Mouse (Mus musculus) ES-CJ7 (cell line): ENCODE results near the gene Pdcd1.
"Not testable (repeated sequence)": the region's sequence is repeated elsewhere in the genome, so short reads cannot be mapped to it uniquely, and the experiment has no call there.

ENCODE experiments used
- DNase-seq: peaks from one replicate; pipeline ENCODE4 v3.0.0; 2011; ENCODE audit warnings: low read depth, low spot score

Gene Pdcd1

GRCm38 (mm10) chr1:94052373-94052772 is at the start of gene Pdcd1:
TSS of gene Pdcd1 (minus strand) at chr1:94052553.
- DNase-seq = no peak

DNA sequence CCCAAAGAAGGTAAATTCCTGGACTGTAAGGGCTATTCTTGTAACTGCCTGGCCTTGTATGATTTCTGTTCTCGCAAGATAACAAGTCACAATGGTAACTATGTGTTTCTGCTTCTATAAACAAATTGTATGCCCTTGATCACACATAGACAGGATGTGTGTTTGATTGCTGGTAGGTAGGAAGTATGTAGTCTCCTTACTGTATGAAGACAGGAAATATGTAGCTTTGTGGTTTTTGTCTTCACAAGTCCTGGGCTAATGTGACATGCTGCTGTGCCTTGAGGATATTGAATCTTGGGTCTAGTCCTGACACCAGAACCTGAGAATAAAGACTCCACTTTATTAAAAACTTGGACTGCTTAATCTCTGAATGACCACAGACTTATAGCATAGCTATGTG is 39.4 kb upstream of the Pdcd1 start:
- DNase-seq = no peak

DNA sequence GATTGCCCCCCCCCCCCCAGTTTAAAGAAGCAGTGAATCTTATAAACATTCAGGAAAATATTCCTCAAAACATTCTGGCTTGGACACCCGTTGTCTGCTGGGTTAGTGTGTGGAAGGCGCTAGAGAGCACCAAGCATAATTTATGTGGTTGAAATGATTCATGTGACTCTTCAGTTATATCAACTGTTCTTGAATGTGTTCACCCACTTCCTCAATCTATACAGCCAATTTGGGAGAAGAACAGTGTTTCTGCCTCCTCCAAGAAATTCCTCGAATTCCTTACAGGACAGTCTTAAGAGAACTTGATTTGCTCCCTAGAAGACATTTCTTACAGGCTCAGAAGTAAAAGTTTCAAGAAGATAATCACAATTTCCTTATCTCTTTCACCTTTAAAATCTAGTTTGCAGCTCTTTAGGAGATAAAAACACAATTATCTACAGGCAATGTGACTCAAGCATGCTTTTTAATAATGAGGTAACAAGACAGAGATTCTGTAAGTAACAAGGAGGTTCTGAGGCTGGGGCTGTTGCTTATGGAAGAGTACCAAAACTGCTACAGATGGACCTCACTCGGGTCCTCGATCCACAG is 34.1 kb upstream of the Pdcd1 start:
- no peak for DNase-seq

- no peak for DNase-seq
Observed at GRCm38 (mm10) chr1:94085324-94086105, 33.2 kb upstream of the Pdcd1 start.

DNA sequence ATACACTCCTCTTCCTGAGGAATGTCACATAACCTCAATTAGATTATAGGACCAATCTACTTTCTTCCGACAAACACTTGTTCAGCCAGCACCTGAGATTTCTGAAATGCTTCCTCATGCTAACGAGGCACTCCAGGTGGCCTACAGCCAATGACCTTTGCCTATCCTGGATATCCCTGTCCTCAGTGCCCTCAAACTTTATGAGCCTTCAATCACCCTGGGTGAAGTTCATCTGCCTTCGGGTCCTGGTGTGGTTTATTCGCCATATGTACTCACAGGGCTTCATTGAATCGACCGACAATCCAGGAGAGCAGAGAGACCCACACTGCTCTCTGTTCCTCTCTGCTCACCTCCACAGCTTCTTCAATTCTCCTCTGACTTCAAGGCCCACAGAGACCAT is 29.4 kb upstream of the Pdcd1 start:
- peak; percentile 44 for DNase-seq

GRCm38 (mm10) chr1:94081191-94081590 is 28.8 kb upstream of the Pdcd1 start:
- peak; percentile 75 for DNase-seq

DNA sequence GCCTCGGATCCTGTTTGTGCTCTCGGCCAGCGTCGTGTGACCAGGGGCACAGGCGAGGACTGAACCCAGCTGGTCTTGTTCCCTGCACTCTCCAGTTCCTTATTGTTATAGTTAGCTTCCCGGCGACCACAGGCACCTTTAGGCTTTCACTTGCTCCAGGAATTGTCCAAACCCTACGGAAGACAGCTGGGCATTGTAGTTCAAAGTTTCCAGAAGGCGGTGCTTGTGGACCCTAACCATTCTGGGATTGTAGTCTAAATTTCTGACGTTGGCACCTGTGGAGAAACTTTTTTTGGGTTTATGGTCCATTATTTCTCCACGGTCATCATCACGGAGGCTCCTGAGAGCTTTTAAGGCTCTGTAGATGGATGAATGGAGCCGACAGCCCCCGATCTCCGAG is 28.4 kb upstream of the Pdcd1 start:
- DNase-seq = no peak

DNA sequence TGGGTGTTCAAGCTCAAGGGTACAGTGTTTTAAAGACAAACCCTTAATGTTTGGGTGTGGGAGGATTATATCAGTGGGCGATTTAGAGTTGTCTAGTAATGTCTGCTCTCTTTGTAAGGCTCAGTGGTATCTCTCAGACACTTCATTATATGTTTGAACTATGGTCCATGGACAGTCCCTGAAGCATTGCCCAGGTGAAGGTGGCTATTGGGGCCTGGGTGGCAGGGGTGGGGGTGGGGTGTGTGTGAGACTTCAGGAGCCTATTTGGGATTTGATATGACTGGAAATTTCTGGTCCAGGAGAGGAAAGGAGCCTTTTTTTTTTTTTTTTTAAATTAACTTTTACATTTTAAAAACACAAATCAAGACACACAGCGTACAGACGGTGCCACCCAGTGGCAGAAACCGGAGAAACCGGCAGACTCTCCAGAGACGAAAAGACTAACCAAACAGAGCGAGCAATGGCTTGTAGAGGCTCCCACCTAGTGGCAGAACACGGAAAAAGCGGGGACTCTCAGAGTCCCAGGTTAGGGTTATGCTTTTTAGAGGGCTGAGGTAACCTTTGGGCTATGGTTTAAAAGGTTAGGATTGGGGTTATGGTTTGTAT is 26.6 kb upstream of the Pdcd1 start:
- peak; percentile 90 for DNase-seq

- no peak for DNase-seq
Observed at GRCm38 (mm10) chr1:94078314-94078713, 26.0 kb upstream of the Pdcd1 start.

GRCm38 (mm10) chr1:94076702-94077101 is 24.3 kb upstream of the Pdcd1 start:
- DNase-seq = no peak

DNA sequence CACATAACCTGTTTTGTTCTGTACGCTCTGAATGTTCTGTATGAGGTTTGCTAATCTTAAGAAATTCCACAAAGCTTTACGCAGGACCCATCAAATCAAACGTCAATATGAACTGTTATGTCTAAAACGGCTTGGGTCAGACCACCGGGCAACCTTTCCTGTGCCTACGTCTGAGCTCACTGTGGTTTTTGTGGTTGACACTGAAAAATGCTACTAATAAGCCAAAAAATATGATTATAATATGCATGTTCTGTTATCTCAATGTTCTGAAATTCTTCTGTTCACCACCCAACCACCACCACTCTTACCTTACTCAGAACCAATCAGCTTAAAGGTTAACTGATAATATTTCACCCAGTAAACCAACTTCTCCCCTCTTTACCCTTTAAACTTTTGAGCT is 22.4 kb upstream of the Pdcd1 start:
- DNase-seq = no peak

DNA sequence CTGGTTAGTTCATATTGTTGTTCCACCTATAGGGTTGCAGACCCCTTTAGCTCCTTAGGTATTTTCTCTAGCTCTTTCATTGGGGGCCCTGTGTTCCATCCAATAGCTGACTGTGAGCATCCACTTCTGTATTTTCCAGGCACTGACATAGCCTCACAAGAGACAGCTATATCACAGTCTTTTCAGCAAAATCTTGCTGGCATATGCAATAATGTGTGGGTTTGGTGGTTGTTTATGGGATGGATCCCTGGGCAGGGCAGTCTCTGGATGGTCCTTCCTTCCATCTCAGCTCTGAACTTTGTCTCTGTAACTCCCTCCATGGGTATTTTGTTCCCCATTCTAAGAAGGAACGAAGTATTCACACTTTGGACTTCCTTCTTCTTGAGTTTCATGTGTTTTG is 5.9 kb upstream of the Pdcd1 start:
- not testable (repeated sequence) for DNase-seq

DNA sequence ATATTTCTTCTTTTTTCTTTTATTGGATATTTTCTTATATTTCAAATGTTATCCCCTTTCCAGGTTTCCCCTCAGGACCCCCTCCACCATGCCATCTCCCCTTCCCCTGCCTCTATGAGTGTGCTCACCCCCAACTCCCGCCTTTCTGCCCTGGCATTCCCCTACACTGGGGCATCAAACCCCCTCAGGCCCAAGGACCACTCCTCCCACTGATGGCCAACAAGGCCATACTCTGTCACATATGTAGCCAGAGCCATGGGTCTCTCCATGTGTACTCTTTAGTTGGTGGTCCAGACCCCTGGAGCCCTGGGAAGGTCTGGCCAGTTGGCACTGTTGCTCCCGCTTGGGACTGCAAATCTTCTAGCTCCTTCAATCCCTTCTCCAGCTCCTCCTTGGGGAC is 5.0 kb upstream of the Pdcd1 start:
- DNase-seq = no peak

DNA sequence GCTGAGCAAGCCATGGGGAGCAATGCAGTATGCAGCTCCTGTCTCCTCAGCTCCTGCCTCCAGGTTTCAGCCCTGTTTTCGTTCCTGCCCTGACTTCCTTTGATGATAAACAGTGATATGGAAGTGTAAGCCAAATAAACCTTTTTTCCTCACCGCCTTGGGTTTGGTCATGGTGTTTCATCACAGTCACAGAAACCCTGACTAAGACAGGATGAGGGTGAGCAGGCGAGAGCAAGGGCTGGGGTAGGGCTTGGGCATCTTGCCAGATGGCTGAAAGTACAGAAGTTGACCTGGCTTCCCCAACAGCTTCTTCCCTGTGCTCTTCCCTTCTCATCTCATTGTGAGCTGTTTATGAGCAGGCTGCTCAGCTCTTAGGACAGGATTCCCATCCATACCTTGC is 3.6 kb upstream of the Pdcd1 start:
- no peak for DNase-seq

DNA sequence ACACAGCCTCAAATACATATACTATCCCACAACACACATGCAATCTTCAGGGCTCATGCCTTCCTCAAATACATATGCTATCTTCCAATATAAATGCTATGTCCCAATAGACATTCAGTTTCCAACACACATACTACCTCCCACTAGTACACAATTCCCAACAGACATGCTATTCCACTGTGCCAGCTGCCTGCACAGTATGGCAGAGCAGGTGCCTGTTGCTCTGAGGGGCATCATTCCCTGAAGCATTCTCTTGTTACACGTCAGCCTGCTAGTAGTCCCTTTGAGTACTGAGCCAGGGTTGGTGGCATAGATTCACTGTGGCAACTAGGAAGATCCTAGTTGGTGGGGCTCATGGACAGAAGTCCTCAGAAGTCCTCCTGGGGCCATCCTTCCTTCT is 2.1 kb upstream of the Pdcd1 start:
- DNase-seq = no peak

DNA sequence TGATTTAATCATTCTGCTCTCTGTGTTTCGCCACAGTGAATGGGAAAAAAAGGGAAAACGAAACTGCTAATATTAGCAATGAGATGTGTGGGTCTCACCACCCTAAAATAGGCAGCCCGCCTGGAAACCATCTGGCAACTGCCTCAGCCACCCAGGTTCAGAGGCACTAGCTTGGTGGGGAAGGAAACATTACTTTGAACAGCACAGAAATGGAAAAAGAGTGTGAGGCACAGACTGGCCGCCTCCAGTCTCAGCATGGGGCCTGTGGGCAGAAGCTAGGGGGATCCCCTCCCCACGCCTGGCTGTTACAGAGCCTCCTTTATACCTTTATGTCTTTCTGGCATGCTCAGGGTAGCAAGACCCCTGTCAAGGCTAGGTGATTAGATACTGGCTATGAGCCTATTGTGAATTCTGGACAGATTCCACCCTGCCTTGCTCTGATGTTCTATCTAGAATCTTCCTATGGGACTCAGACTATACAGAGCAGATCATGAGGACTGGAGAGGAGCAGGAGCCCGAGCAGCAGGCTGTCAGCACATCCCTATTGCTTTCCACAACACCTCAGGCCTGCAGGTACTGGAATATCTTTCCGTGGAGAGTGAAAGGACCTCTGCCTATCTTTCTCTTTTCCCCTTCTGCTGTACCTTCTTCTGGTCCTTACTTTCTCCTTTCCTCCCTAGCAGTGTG is 1.3 kb upstream of the Pdcd1 start:
- no peak for DNase-seq

- DNase-seq = no peak
Observed at GRCm38 (mm10) chr1:94051104-94051503, 1.2 kb downstream of the Pdcd1 start.

- no peak for DNase-seq
Observed at GRCm38 (mm10) chr1:94046544-94046943, 5.8 kb downstream of the Pdcd1 start.

GRCm38 (mm10) chr1:94045559-94045958 is 6.8 kb downstream of the Pdcd1 start:
- no peak for DNase-seq

GRCm38 (mm10) chr1:94040391-94040790 is 12.0 kb downstream of the Pdcd1 start:
- no peak for DNase-seq

- DNase-seq = peak; percentile 93
Observed at GRCm38 (mm10) chr1:94034984-94035743, 17.2 kb downstream of the Pdcd1 start.
